Mouse (Mus musculus): ENCODE measurements around the gene Scgb1b3. TPM values are rescaled to one million over a fixed set of nuclear protein-coding genes. Genes with fewer than 3 reads are reported as not detected.

The Scgb1b3 gene
- not detected in 2 replicates for polyA plus RNA-seq (2012; rRNA removed)

GRCm38 (mm10) chr7:31375292-31375691, at the start of gene Scgb1b3:
Scgb1b3 (plus strand) TSS chr7:31375592.
- H3K27ac ChIP-seq (ENCODE audit: control insufficient read depth, insufficient read depth, low read depth, low read length), result no peak within 1 kb of the TSS
- H3K27me3 ChIP-seq (ENCODE audit: control insufficient read depth, insufficient read depth, low read length), result no peaks in the 10 kb centered on the region
- no peak within 1 kb of the TSS for H3K4me3 ChIP-seq (ENCODE audit: control insufficient read depth, low read depth, low read length)
- TF ChIP-seq CTCF (IDR thresholded peaks at IDR 0.05; ENCODE audit: control insufficient read depth, insufficient read depth, insufficient replicate concordance, low read depth, low read length) (no peak), POLR2A (IDR thresholded peaks at IDR 0.05; ENCODE audit: control insufficient read depth, low read depth, low read length) (no peak)
- H3K36me3 ChIP-seq (ENCODE audit: control insufficient read depth, insufficient read depth, low read length), result no peaks in the 10 kb centered on the region
- no peaks in the 10 kb centered on the region for H3K4me1 ChIP-seq (ENCODE audit: control insufficient read depth, insufficient read depth, low read length)

DNA sequence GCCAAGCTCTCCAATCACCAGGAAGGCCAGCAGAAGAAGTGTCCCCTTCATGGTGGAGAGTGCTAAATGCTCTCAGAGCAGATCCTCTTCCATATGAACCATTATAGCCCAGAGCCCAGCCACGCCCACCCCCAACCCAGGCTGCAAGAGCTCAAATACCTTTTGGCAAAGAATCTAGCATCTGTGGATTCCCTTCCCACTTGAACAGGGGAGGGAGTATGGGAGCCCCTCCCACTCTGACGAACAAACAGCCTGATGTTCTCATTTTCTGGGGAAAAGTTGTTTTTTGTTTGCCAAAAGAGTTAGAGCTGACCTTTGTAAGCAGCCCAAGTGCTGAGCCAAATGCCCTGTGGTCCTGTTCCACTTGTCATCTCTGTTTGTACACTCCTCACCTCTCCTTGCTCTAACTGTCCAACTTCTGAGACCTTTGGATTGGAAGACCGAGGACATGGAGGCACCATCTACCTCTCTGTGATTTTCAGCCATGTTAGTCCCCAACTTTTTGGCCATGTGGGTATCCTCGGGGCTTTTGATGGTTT, 13.3 kb upstream of the Scgb1b3 start, which contains the start of gene Scgb2b3:
TSS of gene Scgb2b3 (minus strand) at position 51 of the 539 bp plus-strand sequence.
- Histone ChIP-seq H3K27me3 (ENCODE audit: control insufficient read depth, insufficient read depth, low read length) (no peaks in the 10 kb centered on the region), H3K4me3 (ENCODE audit: control insufficient read depth, low read depth, low read length) (no peak within 1 kb of the TSS), H3K4me1 (ENCODE audit: control insufficient read depth, insufficient read depth, low read length) (no peaks in the 10 kb centered on the region), H3K36me3 (ENCODE audit: control insufficient read depth, insufficient read depth, low read length) (no peaks in the 10 kb centered on the region), H3K27ac (ENCODE audit: control insufficient read depth, insufficient read depth, low read depth, low read length) (no peak within 1 kb of the TSS)
- TF ChIP-seq CTCF (IDR thresholded peaks at IDR 0.05; ENCODE audit: control insufficient read depth, insufficient read depth, insufficient replicate concordance, low read depth, low read length) (no peak), POLR2A (IDR thresholded peaks at IDR 0.05; ENCODE audit: control insufficient read depth, low read depth, low read length) (no peak)

Other genes with a start within 250 kb of the Scgb1b3 start
- gene Scn1b, start 248.6 kb upstream of the Scgb1b3 start, polyA plus RNA-seq (2012; rRNA removed), result 1.4 and 1.8 TPM in 2 replicates
- gene Gramd1a, start 219.7 kb upstream of the Scgb1b3 start, polyA plus RNA-seq (2012; rRNA removed), result 35.1 and 35.3 TPM in 2 replicates
- not detected in 2 replicates for gene Scgb2b2, start 85.1 kb upstream of the Scgb1b3 start, polyA plus RNA-seq (2012; rRNA removed)
- not detected in 2 replicates for gene Scgb1b2, start 83.8 kb upstream of the Scgb1b3 start, polyA plus RNA-seq (2012; rRNA removed)
- not detected in 2 replicates for gene Scgb2b3, start 13.5 kb upstream of the Scgb1b3 start, polyA plus RNA-seq (2012; rRNA removed)